Mouse (Mus musculus): ENCODE measurements around the gene Olfr493.

Gene Olfr493

GRCm38 (mm10) chr7:108346879-108347278 lies at the start of gene Olfr493:
Olfr493 (minus strand) TSS chr7:108346979.
- in situ Hi-C loops (cut with MboI; ENCODE audit: low sequenced_read_pairs), result no loop called here

DNA sequence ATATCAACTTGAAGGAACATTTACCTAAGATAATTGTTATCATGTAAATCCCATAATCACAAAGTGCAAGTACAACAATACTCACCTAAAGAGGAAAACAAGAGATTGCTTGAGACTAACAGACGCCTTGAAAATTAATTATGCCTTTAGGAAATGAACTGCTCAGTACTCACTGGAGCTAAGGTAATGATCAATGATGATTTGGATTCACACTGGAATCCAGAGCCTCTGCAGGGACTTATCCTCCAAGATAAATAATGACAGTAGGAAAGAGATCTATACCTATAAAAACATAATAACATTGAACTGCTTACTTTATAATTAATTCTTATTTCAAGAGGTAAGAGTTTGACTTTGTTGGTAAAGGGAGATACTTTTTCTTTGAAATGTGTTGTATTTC lies 46.1 kb upstream of the Olfr493 start, which contains the start of gene Olfr495:
Gene Olfr495, plus strand, starts transcription at position 301 of the 400 bp plus-strand sequence.
- in situ Hi-C loops (cut with MboI; ENCODE audit: low sequenced_read_pairs), result no loop called here

GRCm38 (mm10) chr7:108365035-108365434 lies 18.3 kb upstream of the Olfr493 start, which contains the start of gene Olfr494:
Olfr494 (plus strand) TSS chr7:108365335.
- in situ Hi-C loops (cut with MboI; ENCODE audit: low sequenced_read_pairs), result no loop called here

GRCm38 (mm10) chr7:108323574-108323973 lies 23.2 kb downstream of the Olfr493 start, which contains the start of gene Olfr492:
Olfr492 (minus strand) TSS chr7:108323674.
- in situ Hi-C loops (cut with MboI; ENCODE audit: low sequenced_read_pairs), result no loop called here

GRCm38 (mm10) chr7:108313151-108313550 lies 33.6 kb downstream of the Olfr493 start, which contains the start of gene Olfr491:
Olfr491 (plus strand) TSS chr7:108313451.
- in situ Hi-C loops (cut with MboI; ENCODE audit: low sequenced_read_pairs), result no loop called here
